Mouse (Mus musculus) fat pad, adult 2 months (tissue): ENCODE data around the gene Gm11639.

Experiments
- DNase-seq: peaks from one replicate; pipeline ENCODE4 v3.0.0-alpha.2; 2011; ENCODE audit warnings: low read depth, low spot score; ENCODE audit errors: extremely low read depth

Gene Gm11639

DNA sequence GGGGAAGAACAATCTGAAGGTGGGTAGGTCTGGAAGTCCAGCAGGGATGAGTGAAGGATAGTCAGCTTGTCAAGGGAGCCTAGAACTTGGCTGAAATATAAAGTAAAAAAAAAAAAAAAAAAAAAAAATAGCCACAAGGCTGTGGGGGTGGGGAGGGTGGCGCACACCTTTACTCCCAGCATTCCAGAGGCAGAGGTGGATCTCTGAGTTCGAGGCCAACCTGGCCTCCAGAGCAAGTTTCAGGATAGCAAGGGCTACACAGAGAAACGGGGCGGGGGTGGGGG lies 466.5 kb downstream of the Gm11639 start:
- no peak for DNase-seq

DNA sequence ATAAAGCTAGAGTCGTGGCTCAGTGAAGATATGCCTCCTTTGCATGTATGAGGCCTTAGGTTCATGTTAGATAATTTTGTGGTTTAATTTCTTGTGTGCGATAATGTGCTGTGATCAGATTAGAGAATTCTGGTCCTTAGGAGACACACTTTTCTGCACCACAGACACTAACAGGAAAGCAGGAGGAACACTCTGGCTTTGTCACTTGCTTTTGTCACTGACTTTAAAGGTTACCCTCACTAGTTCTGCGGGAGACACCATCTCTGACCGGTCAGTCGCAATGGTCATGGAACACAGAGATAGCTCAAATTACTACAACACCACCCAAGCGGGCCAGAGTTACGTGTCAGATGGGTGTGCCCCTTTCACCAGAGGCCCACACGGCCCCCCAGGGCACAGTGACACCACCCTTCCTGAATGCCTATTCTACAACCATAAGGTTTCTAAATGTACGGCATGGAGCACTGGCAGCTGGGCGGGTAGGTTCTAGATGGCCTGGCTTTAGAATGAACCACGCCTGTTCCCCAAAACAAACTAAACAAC lies 466.9 kb downstream of the Gm11639 start:
- DNase-seq, result no peak

DNA sequence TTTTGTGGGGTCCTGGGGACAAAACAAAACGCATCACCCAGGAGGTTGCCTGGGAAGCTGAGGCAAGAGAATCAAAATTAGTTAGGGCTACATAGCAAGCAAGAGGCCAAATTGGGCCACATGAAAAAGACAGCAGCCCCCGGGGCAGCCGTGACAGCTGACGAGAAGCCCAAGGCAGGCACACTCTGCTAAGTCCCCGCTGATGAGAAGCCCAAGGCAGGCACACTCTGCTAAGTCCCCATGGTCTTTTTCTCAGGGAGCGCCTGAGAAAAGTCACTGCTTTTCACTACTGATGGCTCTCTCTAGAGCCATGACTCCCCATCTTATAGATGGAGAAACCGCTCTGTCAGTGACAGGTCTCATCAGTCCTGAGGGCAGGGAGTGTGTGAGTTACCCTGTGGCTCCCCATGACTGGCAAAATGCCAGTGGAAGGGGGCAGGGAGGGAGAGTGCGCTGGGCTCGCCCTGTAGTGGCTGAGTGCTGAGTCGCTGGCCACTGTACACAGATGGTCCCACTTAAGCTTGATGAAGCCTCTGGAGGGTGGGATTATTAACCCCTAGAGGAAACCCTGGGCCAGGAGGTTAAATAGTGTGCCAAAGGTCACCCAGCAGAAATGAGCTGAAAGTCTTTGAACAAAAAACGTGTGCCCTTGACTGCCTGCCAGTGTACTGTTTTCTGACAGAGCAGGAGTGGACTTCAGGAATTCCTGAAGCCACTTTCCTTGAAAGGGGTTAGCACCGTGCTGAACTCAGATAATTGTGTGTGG lies 467.7 kb downstream of the Gm11639 start:
- DNase-seq, result no peak

DNA sequence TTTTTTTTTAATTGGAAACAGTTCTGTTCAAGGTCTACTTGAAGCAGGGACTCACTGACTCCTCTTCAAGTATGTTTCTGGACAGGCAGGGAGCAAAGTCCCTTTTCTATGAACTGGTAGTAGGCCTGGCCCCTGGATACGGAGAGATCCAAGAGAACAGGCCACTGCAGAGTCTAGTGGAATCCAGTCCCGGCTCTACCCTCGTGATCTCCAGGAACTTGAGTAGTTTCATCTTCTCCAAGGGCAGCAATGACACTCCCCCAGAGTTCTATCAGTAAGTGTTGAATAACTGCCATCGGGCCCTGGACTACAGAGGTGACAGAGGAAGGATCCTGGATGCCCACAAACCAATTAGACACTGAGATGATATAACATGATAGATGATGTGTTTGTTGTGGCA lies 470.4 kb downstream of the Gm11639 start:
- DNase-seq, result no peak

DNA sequence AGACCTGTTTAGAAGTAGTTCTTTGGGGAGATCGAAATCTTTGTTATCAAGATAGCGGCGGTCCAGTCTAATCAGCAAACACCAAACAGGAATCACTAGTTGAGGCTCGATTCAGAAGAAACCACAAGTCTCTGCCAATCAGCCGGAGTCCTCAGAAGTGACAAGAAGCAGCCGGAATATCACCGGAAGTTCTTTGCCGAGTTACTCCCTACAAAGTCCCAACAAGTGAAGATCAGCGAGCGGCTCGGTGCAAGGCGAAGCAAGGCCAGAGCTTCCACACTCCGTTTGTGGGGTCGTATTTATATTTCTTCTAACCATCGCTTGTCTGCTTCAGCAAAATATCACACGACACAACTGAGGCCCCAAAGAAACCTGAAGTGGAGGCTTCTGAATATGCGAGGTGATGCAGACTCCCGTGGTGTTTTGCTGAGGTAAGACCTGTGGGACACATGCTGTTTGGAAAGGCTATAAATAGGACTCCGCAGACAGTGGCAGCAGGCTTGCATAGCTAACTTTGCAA lies 471.3 kb downstream of the Gm11639 start:
- no peak for DNase-seq

DNA sequence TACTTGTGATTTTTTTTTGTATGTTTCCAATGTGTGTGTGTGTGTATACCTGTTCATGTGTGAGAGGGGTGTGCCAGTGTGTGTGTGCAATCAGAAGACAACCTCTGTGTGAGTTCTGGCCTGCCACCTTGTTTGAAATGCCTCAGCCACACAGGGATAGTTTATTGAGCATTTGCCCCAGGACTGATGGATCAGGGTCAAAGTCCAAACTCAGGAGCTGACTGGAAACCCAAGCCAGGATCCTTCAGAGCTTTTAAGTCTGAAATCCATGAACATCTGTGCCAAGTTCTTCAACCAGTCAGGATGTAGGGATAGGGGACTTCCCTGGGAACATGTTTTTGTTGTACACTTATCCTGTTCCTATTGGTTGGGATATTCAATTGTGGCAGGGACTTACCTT lies 472.5 kb downstream of the Gm11639 start:
- DNase-seq, result no peak

DNA sequence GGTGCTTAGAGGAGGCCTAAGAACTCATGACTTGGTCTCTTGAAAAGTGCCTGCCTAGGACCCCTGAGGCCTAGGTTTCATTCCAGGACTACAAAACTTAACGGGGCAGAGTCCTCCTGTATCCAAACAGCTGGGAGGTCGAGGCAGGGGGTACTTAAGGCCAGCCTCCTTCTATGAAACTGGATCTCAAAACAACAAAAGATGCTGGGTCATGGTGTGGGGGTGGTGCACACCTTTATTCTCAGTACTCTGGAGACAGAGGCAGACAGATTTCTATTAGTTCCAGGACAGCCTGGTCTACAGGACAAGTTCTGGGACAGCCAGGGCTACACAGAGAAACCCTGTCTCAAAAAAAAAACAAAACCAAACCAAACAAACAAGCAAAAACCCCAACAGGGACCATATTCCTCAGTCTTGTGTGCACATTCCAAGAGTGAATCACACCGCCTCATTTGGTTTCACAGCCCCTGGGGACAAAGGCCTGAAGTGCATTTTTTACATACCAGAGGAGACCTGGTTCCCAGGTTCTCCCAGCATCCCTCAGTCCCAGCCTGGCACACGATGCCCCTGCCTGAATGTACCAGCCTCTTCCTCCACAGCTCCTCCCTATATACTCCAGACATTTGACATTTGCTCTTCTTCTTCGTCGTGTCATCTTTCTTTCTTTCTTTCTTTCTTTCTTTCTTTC lies 474.3 kb downstream of the Gm11639 start:
- DNase-seq, result no peak

DNA sequence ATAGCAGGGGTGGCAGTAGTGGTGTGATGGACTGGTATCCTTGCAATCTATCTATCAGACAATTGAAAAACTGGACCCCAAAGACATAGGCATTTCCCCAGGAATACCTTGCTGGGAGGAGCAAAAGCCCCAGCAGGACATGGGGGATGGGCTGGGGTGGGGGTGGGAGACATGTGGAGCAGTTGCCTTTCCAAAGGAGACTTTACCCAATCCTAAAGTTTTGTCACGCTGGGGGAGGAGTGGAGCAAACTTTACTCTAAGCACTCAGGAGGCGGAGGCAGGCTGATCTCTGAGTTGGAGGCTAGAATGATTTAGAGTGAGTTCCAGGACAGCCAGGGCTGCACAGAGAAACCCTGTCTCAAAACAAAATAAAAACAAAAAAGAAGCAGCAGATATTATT lies 475.9 kb downstream of the Gm11639 start:
- DNase-seq, result no peak

DNA sequence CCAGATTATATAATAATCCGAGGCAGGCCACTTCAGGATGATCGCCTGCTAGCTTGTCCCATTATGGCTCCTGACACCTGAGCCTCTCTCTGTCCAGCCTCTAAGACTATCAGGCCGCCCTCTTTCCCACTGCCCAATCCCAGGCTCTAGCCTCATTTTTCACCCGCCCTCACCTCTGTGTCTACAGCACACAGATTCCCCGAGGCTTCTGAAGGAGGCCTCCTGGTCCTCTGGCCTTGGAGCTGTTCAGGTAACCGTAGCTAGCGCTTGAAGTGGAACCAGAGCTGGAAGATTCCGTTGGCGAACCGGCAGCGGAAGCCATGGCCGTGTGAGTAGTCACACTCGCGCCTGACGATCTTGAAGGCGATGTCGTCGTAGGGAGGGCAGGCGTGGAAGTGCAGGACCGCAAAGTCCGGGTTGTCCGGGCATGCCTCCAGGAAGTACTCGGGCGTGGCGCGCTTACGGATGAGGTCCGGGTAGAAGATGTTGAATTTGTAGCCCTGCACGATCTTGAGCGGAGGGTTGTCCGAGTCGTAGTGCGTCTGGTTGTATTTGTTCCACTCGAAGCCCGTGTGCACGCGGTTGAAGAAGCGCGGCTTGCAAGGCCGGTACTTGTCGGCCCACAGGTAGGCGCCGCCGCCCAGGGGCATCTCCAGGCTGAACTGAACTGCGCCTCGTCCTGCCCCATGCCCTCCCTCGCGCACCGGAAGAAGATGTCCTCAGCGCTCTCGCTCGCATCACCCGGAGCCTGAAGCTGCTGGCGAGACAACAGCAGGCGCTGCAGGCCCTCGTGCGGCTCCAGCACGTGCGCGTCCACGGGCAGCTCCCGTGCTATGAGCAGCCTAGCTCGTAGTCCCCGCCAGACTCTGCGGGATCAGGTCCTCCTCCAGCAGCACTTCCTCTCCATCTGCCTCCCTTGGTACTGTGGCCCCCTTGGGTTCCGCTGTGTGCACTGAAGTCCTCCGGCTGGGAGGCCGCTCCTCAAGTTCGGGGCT lies 479.3 kb downstream of the Gm11639 start:
- no peak for DNase-seq

DNA sequence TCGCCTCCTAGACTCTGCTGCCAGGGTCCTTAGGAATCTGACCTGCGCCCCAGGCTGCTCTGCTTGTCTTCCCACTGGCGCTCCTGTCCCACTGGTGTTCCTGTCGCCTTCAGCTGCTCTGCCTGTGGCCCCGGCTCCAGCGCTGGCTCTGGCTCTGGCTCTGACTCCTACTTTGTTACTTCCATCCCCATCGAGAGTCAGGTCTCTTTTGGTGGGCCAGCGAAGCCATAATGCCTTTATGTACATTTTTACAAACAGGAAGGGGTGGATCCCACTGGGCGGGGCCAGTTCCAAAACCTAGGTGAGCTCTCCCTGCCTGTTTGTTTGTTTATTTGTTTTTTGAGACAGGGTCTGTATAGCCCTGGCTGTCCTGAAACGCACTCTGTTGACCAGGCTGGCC lies 481.3 kb downstream of the Gm11639 start:
- no peak for DNase-seq
